Mouse (Mus musculus): Measurements from ENCODE around the gene Shank2. TPM values are rescaled to one million over a fixed set of nuclear protein-coding genes. Genes with fewer than 3 reads are reported as not detected.

Gene Shank2
- polyA plus RNA-seq, 1 experiment = 32.5 TPM

DNA sequence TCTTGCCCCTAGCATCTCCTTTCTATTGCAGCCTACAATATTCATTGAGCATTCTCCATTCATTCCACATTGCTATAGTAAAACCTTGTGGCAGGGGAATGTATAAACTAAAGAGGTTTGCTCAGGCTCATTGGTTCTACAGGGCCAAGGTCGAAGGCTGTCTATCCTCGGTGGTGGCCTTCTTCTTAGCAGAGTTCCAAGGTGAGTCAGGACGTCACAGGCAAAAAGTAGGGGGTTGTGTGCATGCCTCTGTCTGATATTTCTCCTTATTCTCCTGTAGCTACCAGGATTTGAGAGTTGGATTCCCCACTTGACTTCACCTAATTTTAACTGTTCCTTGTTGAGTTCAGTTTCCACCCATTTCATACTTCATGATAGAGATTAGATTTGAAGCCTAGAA lies 29.9 kb downstream of the Shank2 start:
- no peak for DNase-seq (ENCODE audit: low read depth)
- no peak for TF ChIP-seq POLR2A (IDR thresholded peaks at IDR 0.05; ENCODE audit: borderline replicate concordance, extremely low read depth, insufficient read depth, insufficient read length, poor library complexity, severe bottlenecking)

DNA sequence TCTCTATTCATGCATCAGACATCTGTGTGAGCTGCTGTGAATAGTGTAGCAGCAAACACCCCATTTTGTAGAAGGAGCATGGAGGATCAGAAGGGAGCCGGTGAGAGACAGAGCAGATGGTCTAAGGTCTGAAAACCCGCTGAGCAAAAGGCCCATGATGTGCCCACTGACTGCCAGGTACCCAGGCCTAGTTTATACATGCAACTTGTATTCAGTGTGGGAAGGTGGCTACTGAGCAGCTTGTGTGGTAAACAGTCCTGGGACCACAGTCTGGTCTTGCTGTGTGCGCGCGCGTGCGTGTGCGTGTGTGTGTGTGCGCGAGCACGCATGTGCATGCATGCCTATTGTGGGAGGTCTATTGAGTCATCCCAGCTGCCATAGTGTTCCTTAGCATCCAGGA lies 35.8 kb downstream of the Shank2 start:
- TF ChIP-seq CTCF (IDR thresholded peaks at IDR 0.05; ENCODE audit: borderline replicate concordance, extremely low read depth, insufficient read depth, insufficient read length) (no peak), POLR2A (IDR thresholded peaks at IDR 0.05; ENCODE audit: borderline replicate concordance, extremely low read depth, insufficient read depth, insufficient read length, poor library complexity, severe bottlenecking) (no peak)
- DNase-seq (ENCODE audit: low read depth) = peak; percentile 76

DNA sequence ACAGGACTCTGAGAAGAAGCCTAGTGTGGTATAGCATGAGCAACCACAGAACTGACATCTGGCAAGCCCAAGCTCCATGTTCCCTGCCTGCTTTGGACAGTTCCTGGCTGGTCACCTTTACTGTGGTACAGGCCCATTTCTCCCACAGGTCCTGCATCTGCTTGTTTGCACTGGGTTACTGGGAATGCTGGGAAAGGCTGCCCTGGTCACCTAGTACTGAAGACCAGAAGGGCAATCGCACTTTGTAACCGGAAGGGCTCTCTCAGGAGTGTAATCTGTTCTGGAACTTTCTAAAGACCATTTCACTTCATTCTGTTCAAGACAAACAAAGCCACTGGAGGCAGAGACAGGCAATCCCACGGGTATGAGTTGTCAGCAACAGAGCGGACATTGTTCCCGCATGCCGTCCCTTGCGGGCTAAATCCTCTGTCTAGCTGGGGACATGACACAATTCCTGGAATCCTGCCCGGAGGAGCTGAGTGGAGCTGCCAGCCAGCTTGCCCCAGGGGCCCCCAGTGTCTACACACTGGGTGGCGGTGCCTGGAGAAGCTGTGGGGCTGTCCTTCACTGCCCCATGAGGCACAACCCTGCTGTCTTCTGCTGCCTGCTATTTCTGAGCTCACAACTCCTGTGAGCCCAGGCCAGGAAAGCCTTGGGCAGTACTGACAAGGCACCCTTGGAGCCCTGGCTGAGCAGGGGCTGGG lies 36.4 kb downstream of the Shank2 start:
- peak; percentile 95 for DNase-seq (ENCODE audit: low read depth)
- TF ChIP-seq POLR2A (IDR thresholded peaks at IDR 0.05; ENCODE audit: borderline replicate concordance, extremely low read depth, insufficient read depth, insufficient read length, poor library complexity, severe bottlenecking) (no peak), CTCF (IDR thresholded peaks at IDR 0.05; ENCODE audit: borderline replicate concordance, extremely low read depth, insufficient read depth, insufficient read length) (no peak)

DNA sequence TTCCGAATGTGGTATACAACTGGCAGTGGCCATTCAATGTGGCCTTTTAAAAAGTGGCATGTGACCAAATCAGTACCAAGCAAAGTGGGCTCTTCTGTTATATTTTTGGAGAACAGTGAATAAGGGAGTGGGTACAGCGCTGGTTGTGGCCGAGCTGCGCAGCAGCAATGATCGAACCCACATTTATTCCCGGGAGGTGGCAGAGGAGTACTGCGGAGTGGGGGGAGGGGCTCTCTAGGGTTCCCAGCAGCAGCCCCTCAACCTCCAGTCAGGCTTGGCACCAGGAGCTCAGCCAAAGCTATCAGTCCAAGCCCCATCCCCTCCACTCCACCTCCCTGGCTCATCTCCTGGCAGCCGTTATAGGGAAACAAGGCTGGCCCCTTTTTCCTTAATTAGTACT lies 37.0 kb downstream of the Shank2 start:
- TF ChIP-seq CTCF (IDR thresholded peaks at IDR 0.05; ENCODE audit: borderline replicate concordance, extremely low read depth, insufficient read depth, insufficient read length) = no peak
- DNase-seq (ENCODE audit: low read depth) = peak; percentile 69

DNA sequence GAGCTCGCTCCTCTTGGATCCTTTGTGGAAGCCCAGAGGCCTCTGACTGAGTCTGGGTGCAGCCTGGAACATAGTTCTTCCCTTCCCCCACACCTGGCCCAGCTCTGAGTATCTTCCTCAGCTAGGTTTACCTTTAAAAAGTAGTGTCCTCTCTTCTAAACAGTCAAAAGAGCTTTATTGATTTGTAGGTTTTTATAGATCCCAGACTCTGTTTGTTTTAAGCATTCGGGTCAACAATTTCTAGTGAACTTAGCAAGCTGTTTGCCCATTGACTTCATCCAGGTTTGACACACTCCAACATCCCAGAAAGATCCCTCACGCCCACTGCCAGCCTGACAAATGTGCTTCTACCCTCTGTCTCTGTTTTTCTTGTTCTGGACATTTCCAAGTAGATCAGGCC lies 38.6 kb downstream of the Shank2 start:
- no peak for DNase-seq (ENCODE audit: low read depth)
- TF ChIP-seq CTCF (IDR thresholded peaks at IDR 0.05; ENCODE audit: borderline replicate concordance, extremely low read depth, insufficient read depth, insufficient read length) = no peak
- no peak for TF ChIP-seq POLR2A (IDR thresholded peaks at IDR 0.05; ENCODE audit: borderline replicate concordance, extremely low read depth, insufficient read depth, insufficient read length, poor library complexity, severe bottlenecking)

DNA sequence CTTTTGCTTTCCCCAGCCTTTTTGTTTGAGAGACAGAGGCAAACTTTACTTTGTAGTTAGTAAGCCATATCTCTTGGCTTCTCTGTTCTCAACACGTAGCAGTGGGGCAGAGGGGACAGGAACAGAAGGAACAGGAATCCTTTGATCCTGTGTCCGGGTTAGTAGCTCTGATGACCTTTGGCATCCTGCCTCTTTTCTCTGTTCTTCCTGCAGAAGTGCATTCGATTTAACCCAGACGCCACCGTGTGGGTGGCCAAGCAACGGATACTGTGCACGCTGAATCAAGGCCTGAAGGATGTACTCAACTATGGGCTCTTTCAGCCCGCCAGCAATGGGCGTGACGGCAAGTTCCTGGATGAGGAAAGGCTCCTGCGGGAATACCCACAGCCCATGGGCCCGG lies 50.3 kb downstream of the Shank2 start:
- TF ChIP-seq CTCF (IDR thresholded peaks at IDR 0.05; ENCODE audit: borderline replicate concordance, extremely low read depth, insufficient read depth, insufficient read length) (peak; percentile 23; the same call in 1 of the 2 replicates), POLR2A (IDR thresholded peaks at IDR 0.05; ENCODE audit: borderline replicate concordance, extremely low read depth, insufficient read depth, insufficient read length, poor library complexity, severe bottlenecking) (no peak)
- peak; percentile 57 for DNase-seq (ENCODE audit: low read depth)

DNA sequence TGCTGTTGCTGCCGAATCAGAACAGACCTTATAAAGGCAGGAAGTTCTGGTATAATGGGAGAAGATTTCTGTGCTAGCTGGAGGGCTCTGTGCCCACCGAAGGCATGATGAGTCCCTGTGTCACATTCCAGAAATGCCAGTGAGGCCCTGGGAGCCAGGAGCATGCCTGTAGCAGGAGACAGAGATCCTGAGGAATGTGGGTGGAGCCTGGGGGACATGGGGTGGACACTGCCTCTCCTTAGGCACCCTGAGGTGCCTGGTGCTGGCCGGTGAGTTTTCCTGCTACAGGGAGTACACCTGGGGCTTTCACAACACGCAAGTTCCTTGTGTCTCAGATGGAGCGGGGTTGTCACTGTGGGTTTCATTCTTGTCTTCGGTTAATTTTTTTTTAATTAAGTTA lies 53.5 kb downstream of the Shank2 start:
- no peak for TF ChIP-seq CTCF (IDR thresholded peaks at IDR 0.05; ENCODE audit: borderline replicate concordance, extremely low read depth, insufficient read depth, insufficient read length)
- TF ChIP-seq POLR2A (IDR thresholded peaks at IDR 0.05; ENCODE audit: borderline replicate concordance, extremely low read depth, insufficient read depth, insufficient read length, poor library complexity, severe bottlenecking) = no peak
- DNase-seq (ENCODE audit: low read depth) = no peak

DNA sequence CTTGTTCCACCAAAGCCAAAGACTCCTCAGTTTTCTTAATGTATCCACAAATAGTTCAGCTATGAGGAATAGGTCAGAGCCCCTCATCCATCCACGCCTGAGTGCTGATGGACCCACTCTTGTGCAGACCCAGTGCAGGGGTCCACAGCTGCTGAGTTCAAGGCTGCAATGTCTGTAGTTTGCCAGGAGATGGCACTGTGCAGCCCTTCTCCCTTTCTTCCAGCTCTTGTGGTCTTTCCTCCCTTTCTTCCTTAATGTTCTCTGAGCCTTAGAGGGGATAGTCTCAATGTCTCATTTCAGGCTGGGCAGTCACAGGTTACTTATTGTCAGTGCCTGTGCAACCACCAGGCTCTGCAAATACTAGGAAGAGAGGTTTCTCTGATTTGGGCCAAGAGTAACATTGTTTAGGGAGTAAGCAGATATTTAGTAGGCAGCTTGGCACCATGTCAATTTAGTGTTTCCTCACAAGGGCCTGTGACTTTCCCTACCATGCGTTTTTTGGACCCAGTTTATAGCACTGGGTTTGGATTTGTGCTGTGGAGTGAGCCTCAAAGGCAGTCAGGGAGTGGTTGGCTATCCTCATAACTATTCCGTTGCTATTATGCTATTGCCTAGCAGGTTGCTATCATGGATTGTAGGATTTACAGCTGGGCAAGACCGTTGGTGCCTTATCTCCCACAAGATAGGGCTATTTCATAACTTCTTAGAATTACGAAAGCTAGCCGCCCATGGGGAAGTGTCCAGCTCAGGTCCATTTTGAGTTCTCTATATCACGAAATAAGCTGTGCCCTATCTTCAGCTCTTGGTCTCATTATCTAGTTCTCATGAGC lies 54.2 kb downstream of the Shank2 start:
- DNase-seq (ENCODE audit: low read depth) = peak; percentile 31
- TF ChIP-seq CTCF (IDR thresholded peaks at IDR 0.05; ENCODE audit: borderline replicate concordance, extremely low read depth, insufficient read depth, insufficient read length) = peak; percentile 81
- no peak for TF ChIP-seq POLR2A (IDR thresholded peaks at IDR 0.05; ENCODE audit: borderline replicate concordance, extremely low read depth, insufficient read depth, insufficient read length, poor library complexity, severe bottlenecking)

DNA sequence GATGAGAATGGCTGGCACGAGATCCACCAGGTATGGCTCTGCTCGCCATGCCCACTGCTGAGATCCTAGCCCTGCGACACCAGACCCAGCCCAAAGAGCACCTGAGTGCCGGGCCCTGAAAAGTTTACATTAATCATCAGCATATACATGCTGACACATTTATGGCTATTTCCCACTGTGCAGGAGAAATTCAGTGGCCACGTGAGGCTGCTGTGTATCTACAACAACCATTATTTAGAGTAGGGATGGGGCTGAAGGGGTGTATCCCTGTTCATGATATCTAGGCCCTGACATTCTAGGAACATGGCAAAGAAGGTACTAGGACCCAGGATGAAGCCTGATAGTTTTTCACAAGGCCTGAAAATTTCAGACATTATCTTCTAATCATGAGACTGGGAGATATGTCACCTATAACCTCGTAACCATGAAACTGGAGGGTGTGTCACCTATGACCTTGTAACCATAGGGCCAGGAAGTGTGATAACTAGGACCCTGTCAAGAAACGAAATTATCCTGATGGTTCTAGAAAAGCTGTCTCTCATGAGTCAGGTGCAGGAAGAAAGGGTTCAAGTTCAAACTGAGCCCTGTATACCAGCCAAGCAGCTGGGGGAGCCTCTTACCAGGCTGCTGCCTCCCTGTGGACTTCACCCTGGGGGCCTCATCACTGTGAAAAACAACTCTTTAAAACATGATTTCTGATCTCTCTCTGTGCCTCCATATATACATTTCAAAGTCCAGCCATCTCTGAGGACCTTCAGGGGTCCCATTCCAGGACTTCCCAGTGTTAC lies 68.6 kb downstream of the Shank2 start:
- TF ChIP-seq CTCF (IDR thresholded peaks at IDR 0.05; ENCODE audit: borderline replicate concordance, extremely low read depth, insufficient read depth, insufficient read length) (no peak), POLR2A (IDR thresholded peaks at IDR 0.05; ENCODE audit: borderline replicate concordance, extremely low read depth, insufficient read depth, insufficient read length, poor library complexity, severe bottlenecking) (no peak)

DNA sequence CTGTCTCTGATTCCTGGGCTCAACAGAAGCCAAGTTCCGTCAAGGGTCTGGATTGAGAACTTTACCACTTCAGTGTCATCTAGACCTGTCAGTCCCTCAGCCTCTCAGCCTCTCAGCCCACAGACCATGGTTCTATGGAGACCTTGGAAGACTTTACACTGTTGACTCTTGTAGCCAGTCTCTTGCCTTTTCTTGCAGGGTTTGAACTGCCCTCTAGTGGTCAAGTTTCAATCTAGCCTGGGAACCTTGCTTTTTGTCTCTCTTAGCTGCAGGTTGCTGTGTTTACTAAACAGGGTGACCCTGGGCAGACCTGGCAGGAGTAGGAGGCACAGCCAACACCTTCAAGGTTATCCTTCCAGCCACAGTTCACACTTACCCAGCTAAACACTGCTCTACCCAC lies 70.5 kb downstream of the Shank2 start:
- peak; percentile 69 for DNase-seq (ENCODE audit: low read depth)
- TF ChIP-seq POLR2A (IDR thresholded peaks at IDR 0.05; ENCODE audit: borderline replicate concordance, extremely low read depth, insufficient read depth, insufficient read length, poor library complexity, severe bottlenecking) (no peak), CTCF (IDR thresholded peaks at IDR 0.05; ENCODE audit: borderline replicate concordance, extremely low read depth, insufficient read depth, insufficient read length) (peak; percentile 68; the same call in 1 of the 2 replicates)

More for the DNA sequence above, 68.6 kb downstream of the Shank2 start:
- no peak for DNase-seq (ENCODE audit: low read depth)

DNA sequence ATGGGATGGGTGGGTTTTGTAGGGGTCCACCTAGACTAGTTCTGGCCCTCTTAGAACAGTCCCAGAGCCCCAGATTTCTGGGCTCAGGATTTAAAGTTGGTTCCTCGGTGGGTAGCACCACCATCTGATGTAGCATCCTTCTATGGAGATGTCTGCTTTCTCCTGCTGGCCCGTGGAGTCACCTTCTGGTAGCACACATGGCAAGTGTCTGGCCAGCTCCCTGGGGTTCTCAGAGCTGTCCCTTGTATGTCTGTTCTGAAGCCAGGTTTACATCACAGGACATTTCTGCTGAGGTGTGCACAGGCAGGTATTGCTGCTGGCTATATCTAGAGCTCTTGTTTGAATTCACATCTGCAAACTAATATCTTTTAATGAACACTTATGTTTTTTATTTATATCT lies 71.1 kb downstream of the Shank2 start:
- no peak for DNase-seq (ENCODE audit: low read depth)
- TF ChIP-seq POLR2A (IDR thresholded peaks at IDR 0.05; ENCODE audit: borderline replicate concordance, extremely low read depth, insufficient read depth, insufficient read length, poor library complexity, severe bottlenecking) = no peak
- TF ChIP-seq CTCF (IDR thresholded peaks at IDR 0.05; ENCODE audit: borderline replicate concordance, extremely low read depth, insufficient read depth, insufficient read length) = no peak

All from brain, embryonic 14.5 days (tissue).